Mouse (Mus musculus) c-Kit-positive CD71-negative TER-119-negative erythroid progenitor cells, embryonic 14.5 days (primary cell): ENCODE results near the gene Zdhhc18.

ENCODE experiments used
- DNase-seq: peaks from one replicate; pipeline ENCODE4 v3.0.0-alpha.2; 2013; ENCODE audit warnings: low read depth

Gene Zdhhc18

DNA sequence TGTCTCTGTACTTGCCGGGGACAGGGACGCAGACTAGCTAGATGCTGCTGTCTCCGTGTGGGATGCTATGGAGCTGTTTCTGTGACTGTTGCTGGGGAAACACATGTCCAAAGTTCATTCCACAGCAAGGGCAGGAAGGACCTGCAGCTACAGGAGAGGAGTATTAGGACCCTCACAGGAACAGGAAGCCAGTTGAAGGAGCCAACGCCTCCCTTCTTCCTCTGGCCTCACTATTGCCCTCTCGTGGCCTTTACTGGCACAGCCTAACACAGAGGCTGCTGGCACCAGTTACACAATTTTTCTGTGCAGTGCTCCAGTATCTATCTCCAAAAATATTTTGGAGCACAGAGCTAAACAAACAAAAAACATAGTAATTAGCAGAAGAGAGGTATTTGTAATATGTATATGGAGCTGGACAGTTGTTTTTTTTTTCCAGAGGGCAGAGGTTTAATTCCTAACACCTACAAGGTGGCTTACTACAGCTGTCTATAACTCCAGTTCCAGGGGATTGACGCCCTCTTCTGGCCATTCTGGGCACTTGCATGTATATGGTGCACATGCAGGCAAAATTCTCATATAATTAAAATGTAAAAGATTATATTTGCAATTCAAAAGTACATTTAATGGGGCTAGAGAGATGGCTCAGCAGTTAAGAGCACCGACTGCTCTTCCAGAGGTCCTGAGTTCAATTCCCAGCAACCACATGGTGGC, at the start of gene Zdhhc18:
Zdhhc18 (minus strand) TSS at position 166 of the 711 bp plus-strand sequence.
- peak; percentile 85 for DNase-seq

DNA sequence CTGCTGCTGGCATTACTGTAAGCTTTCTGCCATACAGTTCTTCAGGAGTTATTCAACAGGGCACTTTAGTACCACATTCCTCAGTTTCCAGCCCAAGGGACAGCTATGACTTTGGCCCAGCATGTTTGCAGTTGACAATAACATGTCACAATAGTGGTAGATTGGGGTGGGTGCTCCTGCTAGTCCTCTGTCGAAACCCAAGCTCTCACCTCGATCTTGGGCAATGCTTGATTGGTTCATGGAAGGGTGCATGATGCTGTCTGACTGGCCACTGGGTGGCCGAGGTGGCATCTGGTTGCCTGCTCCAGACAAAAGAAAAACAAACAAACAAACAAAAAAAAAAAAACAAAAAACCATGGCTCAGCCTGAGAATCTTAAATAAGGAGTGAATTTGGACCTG, 45.4 kb upstream of the Zdhhc18 start:
- DNase-seq, result no peak

- no peak for DNase-seq
These were observed 40.3 kb upstream of the Zdhhc18 start for GRCm38 (mm10) chr4:133690252-133690651.

GRCm38 (mm10) chr4:133688417-133689067, 38.6 kb upstream of the Zdhhc18 start:
- no peak for DNase-seq

- DNase-seq, result no peak
These were observed 37.2 kb upstream of the Zdhhc18 start for GRCm38 (mm10) chr4:133687126-133687525.

DNA sequence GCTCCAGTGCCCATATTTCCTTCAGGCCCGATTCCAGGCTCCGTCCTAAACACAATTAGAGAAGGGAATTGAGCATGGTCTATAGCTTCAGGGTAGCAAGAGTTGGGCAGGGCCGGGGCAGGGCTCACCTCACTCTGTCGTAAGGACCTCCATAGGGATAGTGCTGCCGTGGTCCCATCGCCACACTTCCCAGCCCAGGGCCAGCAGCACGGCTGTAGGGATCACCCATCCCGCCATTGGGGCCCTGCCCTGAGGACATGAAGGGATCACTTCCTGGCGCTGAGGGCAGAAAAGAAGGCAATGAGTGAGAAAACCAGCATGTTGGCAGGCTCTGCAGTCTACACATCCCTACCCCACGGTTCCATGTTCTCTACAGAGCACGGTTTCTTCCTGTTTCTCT, 36.6 kb upstream of the Zdhhc18 start:
- no peak for DNase-seq

DNA sequence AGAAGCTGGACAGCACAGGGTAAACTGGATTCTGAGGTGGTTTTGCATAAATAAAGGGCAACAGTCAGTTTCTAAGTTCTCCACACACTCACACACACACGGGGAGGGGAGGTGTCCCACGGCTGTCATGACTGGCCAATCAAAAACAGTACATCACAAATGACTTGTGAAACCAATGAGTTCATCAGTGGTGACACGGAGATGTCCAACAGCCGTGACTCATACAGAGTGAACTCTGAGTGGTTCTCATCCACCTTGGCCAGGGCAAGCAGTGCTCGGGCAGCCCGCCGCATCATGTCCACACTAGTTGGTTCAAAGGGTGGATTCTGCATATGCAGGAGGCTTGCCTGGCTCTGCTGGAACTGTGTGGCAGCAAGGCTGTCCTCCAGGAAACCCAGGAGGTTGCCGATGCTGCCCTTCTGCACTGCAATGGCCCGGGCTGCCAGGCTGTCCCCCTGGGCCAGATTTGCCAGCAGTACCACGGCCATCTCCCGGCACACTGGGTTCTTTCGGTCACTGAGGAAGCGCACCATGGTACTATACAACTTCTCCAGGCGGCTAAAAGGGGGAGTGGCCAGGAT, 30.3 kb upstream of the Zdhhc18 start:
- DNase-seq, result no peak

- DNase-seq, result no peak
These were observed 29.7 kb upstream of the Zdhhc18 start for GRCm38 (mm10) chr4:133679629-133680028.

DNA sequence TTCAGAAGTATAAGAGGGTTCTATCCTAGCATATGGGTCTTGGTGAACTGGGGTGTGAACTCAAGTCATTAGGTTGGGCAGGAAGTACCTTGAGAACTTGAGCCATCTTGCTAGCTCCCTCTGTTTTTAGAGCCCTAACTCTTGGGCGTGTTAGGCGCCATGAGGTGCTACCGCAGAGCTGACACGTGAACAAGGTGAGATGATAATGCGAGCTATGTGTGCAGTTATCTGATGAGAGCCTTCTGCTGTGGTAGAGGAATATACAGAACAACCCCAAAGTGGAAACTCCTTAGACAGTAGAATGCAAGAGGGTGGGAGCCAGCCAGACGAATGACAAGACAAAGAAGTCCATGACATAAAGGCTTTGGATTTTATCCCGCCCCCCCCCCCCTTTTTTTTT, 27.3 kb upstream of the Zdhhc18 start:
- DNase-seq, result no peak

DNA sequence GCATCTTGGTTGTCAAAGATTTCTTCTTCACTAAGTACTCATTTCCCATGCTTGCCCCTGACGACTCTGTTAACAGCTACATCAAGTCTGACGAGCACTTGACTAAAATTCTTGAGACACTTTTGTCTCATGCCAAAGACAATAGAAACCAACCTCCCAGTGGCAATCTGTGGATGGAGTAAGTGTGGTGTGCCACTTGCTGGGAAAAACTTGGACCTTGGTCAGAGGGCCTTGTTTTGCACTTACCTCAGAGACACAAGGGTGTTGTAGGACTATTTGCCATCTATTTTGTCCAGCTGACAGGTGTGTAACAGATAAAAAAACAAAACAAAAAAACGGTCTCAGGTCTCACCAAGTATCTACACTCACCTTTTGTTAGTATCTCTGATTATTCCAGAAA, 26.2 kb upstream of the Zdhhc18 start:
- DNase-seq, result no peak

- no peak for DNase-seq
These were observed 25.7 kb upstream of the Zdhhc18 start for GRCm38 (mm10) chr4:133675594-133676016.

DNA sequence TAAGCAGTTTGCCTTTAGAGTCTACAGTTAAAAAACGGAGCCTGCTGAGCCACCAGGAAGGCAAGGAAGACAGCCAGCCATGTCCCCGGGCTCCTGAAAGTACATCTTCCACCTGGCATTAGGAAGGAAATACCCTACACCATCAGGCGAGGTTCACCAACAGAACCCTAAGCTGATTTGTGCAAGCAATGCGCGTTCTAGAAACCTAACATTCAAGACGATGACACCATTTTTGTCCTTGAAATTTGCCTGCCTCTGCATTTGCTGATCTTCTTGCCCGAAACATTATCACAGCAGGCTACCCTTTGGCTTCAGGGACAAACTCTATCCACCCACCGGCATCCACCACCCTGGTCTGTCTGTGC, 24.4 kb upstream of the Zdhhc18 start:
- DNase-seq, result no peak

DNA sequence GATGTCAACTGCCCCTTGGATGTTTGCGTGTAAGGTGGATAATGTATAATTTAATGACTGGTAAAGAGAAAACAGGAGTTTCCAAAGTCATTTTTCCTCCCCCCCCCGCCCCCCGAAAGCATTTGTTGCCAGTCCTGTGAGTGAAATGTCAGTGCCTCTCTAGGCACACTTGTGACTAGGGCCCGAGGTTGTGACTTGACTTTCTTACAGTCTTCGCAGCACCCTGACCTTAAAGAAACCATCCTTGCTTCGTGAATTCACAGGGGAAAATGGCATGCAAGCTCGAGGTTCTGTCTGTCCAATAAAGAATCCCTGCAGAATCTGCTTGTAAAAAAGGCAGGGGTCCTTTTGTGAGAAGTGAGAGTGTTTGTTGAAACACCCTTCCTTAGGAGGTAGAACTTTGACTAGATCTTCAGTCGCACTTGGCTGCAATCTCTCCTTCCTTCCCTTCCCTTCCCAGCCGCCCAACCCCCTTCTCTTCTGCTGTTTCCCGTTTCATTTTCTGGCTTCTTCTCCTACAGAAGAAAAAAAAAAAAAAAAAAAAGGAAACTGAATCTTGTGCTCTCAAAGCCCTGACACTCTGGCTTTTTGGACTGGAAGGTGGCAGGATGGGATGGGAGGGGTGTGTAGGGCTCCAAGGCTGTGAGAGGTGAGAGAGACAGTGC, 23.8 kb upstream of the Zdhhc18 start:
- DNase-seq, result no peak

GRCm38 (mm10) chr4:133672845-133673647, 23.1 kb upstream of the Zdhhc18 start:
- DNase-seq, result peak; percentile 80

GRCm38 (mm10) chr4:133671881-133672844, 22.2 kb upstream of the Zdhhc18 start, which contains the start of gene Pigv:
Gene Pigv (minus strand): TSS chr4:133672647.
- DNase-seq, result peak; percentile 76

DNA sequence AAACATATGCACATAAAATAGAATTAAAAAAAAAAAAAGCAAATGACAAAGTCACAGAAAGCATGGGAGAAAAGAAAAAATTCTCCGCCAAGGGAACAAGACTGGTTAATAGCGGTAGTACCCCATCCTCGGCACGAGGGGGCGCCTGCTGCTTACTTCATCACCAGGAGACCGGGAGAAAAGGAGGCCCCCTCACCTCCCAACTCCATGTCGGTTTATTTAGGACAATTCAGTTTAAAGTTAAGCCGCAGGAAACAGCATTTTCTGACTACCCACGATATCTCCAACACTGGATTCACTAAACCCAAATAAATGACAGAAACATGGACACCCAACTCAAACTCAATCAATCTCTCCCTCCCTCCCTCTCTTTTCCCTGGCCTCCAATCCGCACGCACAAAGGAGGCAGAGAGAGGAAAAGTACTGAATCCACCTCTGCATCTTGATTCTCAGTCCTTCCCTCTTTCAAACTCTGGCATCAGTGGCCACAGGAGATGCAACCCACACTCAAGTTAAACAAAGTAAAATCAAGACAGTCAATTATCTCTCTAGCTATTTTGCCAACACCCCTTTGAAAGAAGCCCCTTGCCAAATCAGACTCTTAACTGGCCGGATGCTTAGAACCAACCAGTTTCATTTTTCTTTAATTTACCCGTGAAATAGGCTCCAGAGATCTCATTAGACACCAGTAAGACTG, 21.4 kb upstream of the Zdhhc18 start:
- DNase-seq, result peak; percentile 76

DNA sequence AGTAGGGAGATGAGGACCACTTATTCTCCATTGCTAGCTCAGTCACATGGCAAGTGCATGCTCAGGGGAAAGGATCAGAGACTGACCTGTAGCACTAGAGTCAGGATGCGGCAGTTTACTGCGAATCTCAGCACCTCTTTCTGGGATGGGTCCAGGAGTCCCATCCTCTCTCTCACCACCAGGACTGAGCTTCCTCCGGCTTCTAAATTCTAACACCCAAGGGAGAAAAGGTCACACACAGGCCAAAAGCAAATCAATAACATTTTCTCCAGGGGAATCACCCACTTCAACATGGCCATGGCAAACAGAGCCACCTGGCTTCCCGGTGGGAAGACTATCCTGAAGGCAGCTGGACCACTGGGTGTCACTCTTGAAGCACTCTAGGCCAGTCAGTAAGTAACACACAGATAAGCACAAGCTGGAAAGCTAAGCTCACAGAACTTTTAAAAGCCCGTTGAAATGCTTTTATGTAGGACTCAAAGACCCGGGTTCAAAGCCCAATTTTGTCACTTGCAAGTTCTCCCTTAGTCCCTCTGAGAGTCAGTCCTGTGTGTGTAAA, 19.8 kb upstream of the Zdhhc18 start:
- no peak for DNase-seq

GRCm38 (mm10) chr4:133668537-133668936, 18.6 kb upstream of the Zdhhc18 start:
- no peak for DNase-seq

- peak; percentile 36 for DNase-seq
These were observed 16.2 kb upstream of the Zdhhc18 start for GRCm38 (mm10) chr4:133666199-133666598.

- DNase-seq, result no peak
These were observed 15.2 kb upstream of the Zdhhc18 start for GRCm38 (mm10) chr4:133665118-133665517.
